Mouse (Mus musculus) c-Kit-positive CD71-positive TER-119-positive erythroid progenitor cells, embryonic 14.5 days (primary cell): ENCODE measurements around the gene Zfp710.
"Not testable (repeated sequence)": the region's sequence is repeated elsewhere in the genome, so short reads cannot be mapped to it uniquely, and the experiment has no call there.

Experiments used
- DNase-seq: peaks from one replicate; pipeline ENCODE4 v3.0.0-alpha.2; 2013; ENCODE audit warnings: low spot score

Zfp710 gene

GRCm38 (mm10) chr7:80114451-80115223, 90.0 kb downstream of the Zfp710 start:
- DNase-seq: no peak

DNA sequence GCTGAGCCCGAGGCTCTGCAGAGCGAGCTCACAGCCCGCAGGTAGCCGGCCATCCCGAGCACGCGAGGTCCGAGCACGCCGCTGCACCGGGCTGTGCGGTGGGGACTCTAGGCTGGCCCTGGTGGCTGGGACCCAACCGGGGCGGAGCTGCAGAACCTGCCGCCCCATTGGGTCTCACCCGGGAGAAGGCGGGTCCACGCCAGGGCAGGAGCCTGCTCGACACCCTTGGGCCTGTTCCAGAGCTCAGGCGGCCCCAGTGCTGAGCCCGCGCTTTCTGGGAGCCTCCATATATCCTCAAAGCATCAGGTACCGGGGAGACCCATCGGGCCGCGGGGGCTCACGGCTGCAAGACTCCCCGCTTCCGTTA, 90.6 kb downstream of the Zfp710 start, which contains the start of gene Idh2:
TSS of gene Idh2 (minus strand) at position 169 of the 367 bp plus-strand sequence.
- DNase-seq: peak; percentile 76

- no peak for DNase-seq
These were observed 91.5 kb downstream of the Zfp710 start for GRCm38 (mm10) chr7:80116158-80116557.

GRCm38 (mm10) chr7:80119198-80119597, 94.6 kb downstream of the Zfp710 start:
- DNase-seq: no peak

DNA sequence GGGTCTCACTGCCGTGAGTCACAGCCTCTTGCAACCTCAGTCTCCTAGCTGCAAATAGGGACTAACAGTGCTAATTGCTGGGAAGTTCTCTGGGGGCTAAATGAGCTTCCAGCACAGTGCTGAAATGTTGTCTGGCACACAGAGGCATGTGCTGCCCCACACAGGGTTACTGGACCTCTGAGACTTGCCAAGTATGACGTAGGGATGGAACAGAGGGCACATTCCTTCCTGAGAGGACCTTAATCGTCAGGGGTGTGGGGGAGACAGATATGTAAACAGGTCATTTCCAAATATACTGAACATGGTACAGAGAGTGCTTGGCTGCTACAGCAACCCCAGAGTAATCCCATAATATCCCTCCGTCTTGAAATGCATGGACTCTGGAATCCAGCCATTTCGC, 96.5 kb downstream of the Zfp710 start:
- no peak for DNase-seq

DNA sequence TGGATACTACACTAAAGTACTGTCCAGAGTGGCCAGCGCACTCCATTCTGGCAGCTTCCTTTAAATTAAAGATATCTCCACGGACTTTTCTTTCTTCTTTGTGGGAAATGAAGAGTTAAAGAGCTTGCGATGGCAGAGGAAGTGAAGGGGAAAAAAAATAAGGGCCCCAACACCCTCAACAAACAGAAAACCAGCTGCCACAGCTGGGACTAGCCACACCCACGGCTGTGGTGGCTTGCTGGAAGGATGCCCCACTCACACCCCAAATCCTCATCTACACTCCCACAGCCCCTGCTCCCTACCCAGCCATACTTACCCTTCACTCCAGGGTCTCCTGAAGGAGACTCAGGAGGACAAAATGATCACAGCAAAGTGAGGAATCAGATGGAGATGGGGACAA, 98.5 kb downstream of the Zfp710 start:
- no peak for DNase-seq

DNA sequence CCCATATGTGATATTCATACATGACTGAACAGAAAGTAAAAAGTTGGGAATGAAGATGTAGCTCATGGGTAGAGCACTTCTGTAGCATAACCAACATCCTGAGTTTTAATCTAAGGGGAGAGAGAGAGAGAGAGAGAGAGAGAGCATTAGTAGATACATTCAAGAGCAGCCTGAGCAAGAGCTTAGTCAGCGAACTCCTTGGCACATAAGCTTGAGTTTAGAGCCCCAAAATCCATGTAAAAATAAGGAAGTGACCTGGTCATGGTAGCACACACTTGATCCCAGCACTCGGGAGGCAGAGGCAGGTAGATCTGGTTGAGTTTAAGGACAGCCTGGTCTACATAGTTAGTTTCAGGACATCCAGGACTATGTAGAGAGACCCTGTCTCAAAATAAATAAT, 99.1 kb downstream of the Zfp710 start:
- DNase-seq: no peak

GRCm38 (mm10) chr7:80129278-80129677, 104.7 kb downstream of the Zfp710 start:
- DNase-seq: no peak

GRCm38 (mm10) chr7:80130344-80131055, 105.9 kb downstream of the Zfp710 start:
- no peak for DNase-seq

DNA sequence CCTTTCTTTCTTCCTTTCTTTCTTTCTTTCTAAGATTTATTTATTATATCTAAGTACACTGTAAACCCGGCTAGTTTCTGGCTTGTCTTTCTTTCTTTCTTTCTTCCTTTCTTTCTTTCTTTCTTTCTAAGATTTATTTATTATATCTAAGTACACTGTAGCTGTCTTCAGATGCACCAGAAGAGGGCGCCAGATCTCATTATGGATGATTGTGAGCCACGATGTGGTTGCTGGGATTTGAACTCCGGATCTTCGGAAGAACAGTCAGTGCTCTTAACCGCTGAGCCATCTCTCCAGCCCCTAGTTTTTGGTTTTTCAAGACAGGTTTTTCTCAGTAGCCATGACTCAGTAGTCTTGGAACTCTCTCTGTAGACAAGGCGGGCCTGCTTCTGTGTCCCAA, 106.7 kb downstream of the Zfp710 start:
- DNase-seq: not testable (repeated sequence)

DNA sequence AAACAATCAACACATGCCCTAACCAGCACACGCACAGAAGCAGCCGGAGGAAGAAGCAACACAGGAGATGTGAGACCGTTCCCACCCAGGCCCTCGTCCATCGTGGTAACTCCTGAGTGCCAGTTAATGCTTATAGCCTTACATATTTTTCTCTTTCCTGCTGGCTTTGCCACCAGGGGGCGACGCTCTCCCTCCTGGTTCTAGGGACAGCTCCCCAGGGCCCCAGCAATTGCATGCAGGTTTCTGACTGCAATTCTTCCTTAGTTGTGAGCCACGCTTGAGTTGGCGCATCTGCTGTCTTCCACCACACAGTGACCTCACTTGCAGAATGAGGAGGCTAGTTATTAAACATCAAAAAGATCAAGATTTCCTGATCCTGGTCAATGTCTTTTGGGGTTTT, 107.9 kb downstream of the Zfp710 start:
- DNase-seq: peak; percentile 77

- no peak for DNase-seq
These were observed 110.0 kb downstream of the Zfp710 start for GRCm38 (mm10) chr7:80134454-80135172.

DNA sequence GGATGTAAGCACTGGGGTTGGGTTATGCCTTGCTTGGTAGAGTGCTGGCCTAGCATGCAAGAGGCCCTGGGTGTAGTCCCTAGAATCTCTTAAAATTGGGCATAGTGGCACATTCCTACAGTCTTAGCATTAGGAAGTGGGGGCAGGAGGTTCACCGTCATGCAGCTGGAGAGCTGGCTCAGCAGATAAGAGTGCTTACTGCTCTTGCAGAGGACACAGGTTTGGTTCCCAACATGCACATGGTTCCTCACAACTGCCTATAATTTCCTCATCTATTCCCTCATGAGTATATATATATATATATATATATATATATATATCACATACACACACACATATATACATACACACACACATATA, 110.5 kb downstream of the Zfp710 start:
- no peak for DNase-seq

DNA sequence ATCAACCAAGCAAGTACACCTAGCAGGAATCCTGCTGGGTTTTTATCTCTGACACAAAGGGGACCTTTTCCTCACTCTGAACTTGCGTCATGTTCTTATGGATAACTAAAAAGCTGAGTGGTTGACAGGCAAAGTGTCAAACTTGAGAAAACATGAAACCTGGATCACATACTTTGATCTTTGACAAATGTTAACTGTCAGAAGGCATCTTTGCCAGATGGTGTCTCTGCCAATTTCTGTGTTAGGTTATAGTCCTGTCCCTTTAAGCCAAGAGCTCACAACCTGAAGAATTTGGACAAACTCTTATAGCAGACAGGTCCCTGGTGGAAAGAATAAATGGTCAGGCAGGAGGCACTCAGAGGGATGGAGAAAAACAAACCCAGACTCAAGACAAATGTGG, 113.8 kb downstream of the Zfp710 start:
- DNase-seq: no peak

DNA sequence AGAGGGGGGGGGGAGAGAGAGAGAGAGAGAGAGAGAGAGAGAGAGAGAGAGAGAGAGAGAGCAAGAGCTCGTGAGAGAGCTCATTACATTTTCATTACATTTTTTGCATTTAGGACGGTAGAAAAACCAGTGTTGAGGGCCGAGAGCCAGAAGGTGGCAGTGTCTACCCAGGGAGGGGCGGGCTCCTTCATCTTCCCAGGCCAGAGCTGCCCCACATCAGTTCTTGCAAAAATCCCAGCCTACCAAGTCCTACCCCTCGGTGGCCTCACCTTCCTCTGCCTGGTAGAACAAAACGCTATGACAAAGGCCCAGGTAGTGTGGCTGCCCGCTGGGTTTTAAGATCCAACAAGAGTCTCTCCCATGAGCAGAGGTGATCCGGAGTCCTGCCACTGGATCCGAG, 116.2 kb downstream of the Zfp710 start:
- peak; percentile 64 for DNase-seq
